ENCODE assay signal across 14 mouse cellular contexts in the genomic region with DNA sequence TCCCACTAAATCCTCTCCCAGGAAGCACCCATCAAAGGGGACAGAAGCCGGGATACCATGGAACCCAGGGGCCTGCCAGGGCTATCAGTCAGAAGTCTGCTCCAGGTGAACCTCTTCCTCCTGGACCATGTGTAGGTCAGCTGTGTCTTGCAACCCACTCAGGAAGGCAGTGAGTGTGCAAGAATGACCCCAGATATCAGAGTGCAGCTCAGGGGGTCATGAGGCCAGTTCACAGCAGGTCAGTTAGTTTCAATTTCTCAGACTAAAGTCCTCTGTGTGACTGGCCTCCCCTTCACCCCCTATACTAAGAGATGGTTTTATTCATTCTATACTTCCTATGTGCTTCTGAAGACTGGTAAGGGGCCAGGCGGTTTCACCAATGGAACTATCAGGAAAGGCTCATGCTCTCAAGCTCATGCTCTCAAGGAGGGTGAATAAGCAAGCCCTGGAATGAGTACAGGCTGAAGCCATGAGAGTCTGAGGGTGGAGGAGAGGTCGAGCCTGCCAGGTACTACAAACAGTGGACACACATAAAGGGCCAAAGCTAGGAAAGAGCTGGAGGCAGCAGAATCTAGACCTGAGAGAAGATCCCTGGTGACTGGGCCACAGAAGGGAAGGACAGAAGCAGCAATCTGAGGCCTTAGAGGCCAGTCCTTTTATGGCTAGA. TPM values are rescaled to one million over a fixed set of nuclear protein-coding genes. Genes with fewer than 3 reads are reported as not detected.
DNase-seq lines count a peak whose midpoint lies in the region; ATAC-seq and TF ChIP-seq lines count a peak whose summit lies in the region.
"Had no signal": no experiment of that assay in that cellular context is flagged by ENCODE, and none has a peak within 500 bp of the region (broad histone marks: within the 10 kb centered on the region; RNA-seq: fewer than 3 reads in every experiment).

No protein-coding gene starts in this region.

- H3K36me3 ChIP-seq in liver, embryonic 15.5 days (replicated peaks), result no peaks in the 10 kb centered on the region
- H3K36me3 ChIP-seq in liver, embryonic 12.5 days, result no peaks in the 10 kb centered on the region
- no peaks in the 10 kb centered on the region for H3K36me3 ChIP-seq in forebrain, embryonic 14.5 days (ENCODE audit: control insufficient read depth, insufficient read depth, low read length)
- no peaks in the 10 kb centered on the region for H3K36me3 ChIP-seq in intestine, embryonic 15.5 days
- peaks cover 2% of the 10 kb centered on the region; the same call in 1 of the 2 replicates for H3K36me3 ChIP-seq in midbrain, postnatal 0 days (ENCODE audit: insufficient read depth, low read length)

- ATAC-seq in liver, embryonic 15.5 days (ENCODE audit: insufficient read depth), result peak; percentile 31; the same call in 1 of the 2 replicates
- ATAC-seq in liver, embryonic 12.5 days, result no peak
- ATAC-seq in forebrain, embryonic 14.5 days, result no peak
- no peak for ATAC-seq in intestine, embryonic 15.5 days
- no peak for ATAC-seq in midbrain, postnatal 0 days (ENCODE audit: low FRiP score)
- ATAC-seq: CD4-positive, CD25-positive, alpha-beta regulatory T cell, adult 4 months had no signal

- 52% methylated on average over 3 of the region's 3 CpGs for WGBS in liver, embryonic 15.5 days (ENCODE audit: insufficient replicate concordance)
- 56% methylated on average over 3 of the region's 3 CpGs for WGBS in liver, embryonic 12.5 days (ENCODE audit: insufficient replicate concordance)
- 76% methylated on average over 3 of the region's 3 CpGs for WGBS in forebrain, embryonic 14.5 days
- WGBS in intestine, embryonic 15.5 days, result 68% methylated on average over 3 of the region's 3 CpGs
- 69% methylated on average over 3 of the region's 3 CpGs for WGBS in midbrain, postnatal 0 days

- H3K4me3 ChIP-seq in liver, embryonic 15.5 days (replicated peaks), result no peak overlapping the region
- no peak overlapping the region for H3K4me3 ChIP-seq in liver, embryonic 12.5 days
- no peak overlapping the region for H3K4me3 ChIP-seq in forebrain, embryonic 14.5 days (ENCODE audit: low read depth, low read length)
- no peak overlapping the region for H3K4me3 ChIP-seq in intestine, embryonic 15.5 days (replicated peaks)
- H3K4me3 ChIP-seq in midbrain, postnatal 0 days (ENCODE audit: low read depth, low read length), result no peak overlapping the region
- H3K4me3 ChIP-seq: megakaryocyte, embryonic 14.5 days had no signal

- H3K27me3 ChIP-seq in liver, embryonic 15.5 days, result no peaks in the 10 kb centered on the region
- H3K27me3 ChIP-seq in liver, embryonic 12.5 days (replicated peaks), result no peaks in the 10 kb centered on the region
- H3K27me3 ChIP-seq in forebrain, embryonic 14.5 days (replicated peaks; ENCODE audit: control insufficient read depth, insufficient read depth, low read length), result no peaks in the 10 kb centered on the region
- H3K27me3 ChIP-seq in intestine, embryonic 15.5 days (replicated peaks), result no peaks in the 10 kb centered on the region
- H3K27me3 ChIP-seq in midbrain, postnatal 0 days (ENCODE audit: insufficient read depth, low read length), result no peaks in the 10 kb centered on the region
- H3K27me3 ChIP-seq: megakaryocyte, embryonic 14.5 days; Patski had no signal

- no peak overlapping the region for H3K4me2 ChIP-seq in liver, embryonic 15.5 days
- H3K4me2 ChIP-seq in liver, embryonic 12.5 days, result no peak overlapping the region
- peak overlapping the region; percentile 23; the same call in 1 of the 2 replicates for H3K4me2 ChIP-seq in forebrain, embryonic 14.5 days (ENCODE audit: low read length)
- H3K4me2 ChIP-seq in intestine, embryonic 15.5 days (replicated peaks), result no peak overlapping the region
- no peak overlapping the region for H3K4me2 ChIP-seq in midbrain, postnatal 0 days (ENCODE audit: low read depth, low read length, poor library complexity, severe bottlenecking)

- no peak for DNase-seq in forebrain, embryonic 14.5 days (ENCODE audit: low spot score)
- no peak for DNase-seq in midbrain, postnatal 0 days (ENCODE audit: low spot score)
- no peak for DNase-seq in urinary bladder, postnatal 14 days (ENCODE audit: low spot score)
- DNase-seq in ovary, adult 18-20 months (ENCODE audit: low spot score), result no peak
- DNase-seq: adrenal gland, adult 8-10 months; embryo, embryonic 11 days; heart, postnatal 36 days; kidney, postnatal 4 days had no signal

- peaks cover 11% of the 10 kb centered on the region for H3K4me1 ChIP-seq in liver, embryonic 15.5 days (replicated peaks)
- peaks cover 39% of the 10 kb centered on the region for H3K4me1 ChIP-seq in liver, embryonic 12.5 days
- peaks cover 32% of the 10 kb centered on the region for H3K4me1 ChIP-seq in forebrain, embryonic 14.5 days (ENCODE audit: control insufficient read depth, insufficient read depth, low read length)
- peaks cover 65% of the 10 kb centered on the region for H3K4me1 ChIP-seq in intestine, embryonic 15.5 days (replicated peaks)
- peaks cover 12% of the 10 kb centered on the region for H3K4me1 ChIP-seq in midbrain, postnatal 0 days (ENCODE audit: insufficient read depth, low read length)

- no peak overlapping the region for H3K27ac ChIP-seq in liver, embryonic 15.5 days (replicated peaks)
- no peak overlapping the region for H3K27ac ChIP-seq in liver, embryonic 12.5 days
- H3K27ac ChIP-seq in forebrain, embryonic 14.5 days (ENCODE audit: low read depth, low read length), result peak overlapping the region; percentile 68; the same call in 1 of the 2 replicates
- 0 out of 2 replicates have a peak overlapping the region, but pooled peaks have one; percentile 37 for H3K27ac ChIP-seq in intestine, embryonic 15.5 days
- H3K27ac ChIP-seq in midbrain, postnatal 0 days (ENCODE audit: low read depth, low read length), result peak overlapping the region; percentile 57

- TF ChIP-seq CTCF in midbrain, postnatal 0 days (IDR thresholded peaks at IDR 0.05), result no peak

- H3K9ac ChIP-seq in liver, embryonic 15.5 days, result no peak overlapping the region
- no peak overlapping the region for H3K9ac ChIP-seq in liver, embryonic 12.5 days
- no peak overlapping the region; the same call in 1 of the 2 replicates for H3K9ac ChIP-seq in forebrain, embryonic 14.5 days (ENCODE audit: low read length)
- H3K9ac ChIP-seq in intestine, embryonic 15.5 days, result no peak overlapping the region
- H3K9ac ChIP-seq in midbrain, postnatal 0 days (replicated peaks; ENCODE audit: low read length, poor library complexity, severe bottlenecking), result no peak overlapping the region

- H3K9me3 ChIP-seq in liver, embryonic 15.5 days (replicated peaks), result no peaks in the 10 kb centered on the region
- H3K9me3 ChIP-seq in liver, embryonic 12.5 days (replicated peaks), result no peaks in the 10 kb centered on the region
- no peaks in the 10 kb centered on the region for H3K9me3 ChIP-seq in forebrain, embryonic 14.5 days (replicated peaks; ENCODE audit: control insufficient read depth, low read length)
- no peaks in the 10 kb centered on the region for H3K9me3 ChIP-seq in intestine, embryonic 15.5 days
- H3K9me3 ChIP-seq in midbrain, postnatal 0 days (ENCODE audit: low read length), result no peaks in the 10 kb centered on the region
- H3K9me3 ChIP-seq: megakaryocyte, embryonic 14.5 days had no signal

RNA-seq across cellular contexts. Expression of a gene that starts 19.9 kb away (rescaled TPM):
- polyA plus RNA-seq in liver, embryonic 15.5 days (2015; fragmentation: Nextera tagmentation; extraction: Ambion mirVana), result 4.0 and 5.2 TPM in 2 replicates
- polyA plus RNA-seq in liver, embryonic 12.5 days (2016; fragmentation: Nextera tagmentation; extraction: Ambion mirVana), result 3.7 and 4.3 TPM in 2 replicates
- 47.1 and 57.5 TPM in 2 replicates for polyA plus RNA-seq in forebrain, embryonic 14.5 days (2014; fragmentation: Nextera tagmentation; extraction: Ambion mirVana)
- 39.1 and 40.1 TPM in 2 replicates for polyA plus RNA-seq in intestine, embryonic 15.5 days (2015; fragmentation: Nextera tagmentation; extraction: Ambion mirVana)
- total RNA-seq in midbrain, postnatal 0 days (2014; rRNA removed), result 56.0 and 66.6 TPM in 2 replicates
- 39.0 and 40.3 TPM in 2 replicates for polyA plus RNA-seq in midbrain, postnatal 0 days (2015; fragmentation: Nextera tagmentation; extraction: Ambion mirVana)

RNA-seq across cellular contexts. Expression of a gene that starts 58.6 kb away (rescaled TPM):
- 7.6 and 8.4 TPM in 2 replicates for polyA plus RNA-seq in liver, embryonic 15.5 days (2015; fragmentation: Nextera tagmentation; extraction: Ambion mirVana)
- polyA plus RNA-seq in liver, embryonic 12.5 days (2016; fragmentation: Nextera tagmentation; extraction: Ambion mirVana), result 9.2 and 11.7 TPM in 2 replicates
- polyA plus RNA-seq in forebrain, embryonic 14.5 days (2014; fragmentation: Nextera tagmentation; extraction: Ambion mirVana), result 47.0 and 59.8 TPM in 2 replicates
- 20.5 and 23.1 TPM in 2 replicates for polyA plus RNA-seq in intestine, embryonic 15.5 days (2015; fragmentation: Nextera tagmentation; extraction: Ambion mirVana)
- 20.9 and 26.5 TPM in 2 replicates for total RNA-seq in midbrain, postnatal 0 days (2014; rRNA removed)
- polyA plus RNA-seq in midbrain, postnatal 0 days (2015; fragmentation: Nextera tagmentation; extraction: Ambion mirVana), result 71.8 and 84.8 TPM in 2 replicates

RNA-seq across cellular contexts. Expression of a gene that starts 58.7 kb away (rescaled TPM):
- 5.6 and 5.7 TPM in 2 replicates for polyA plus RNA-seq in liver, embryonic 15.5 days (2015; fragmentation: Nextera tagmentation; extraction: Ambion mirVana)
- 11.5 and 12.3 TPM in 2 replicates for polyA plus RNA-seq in liver, embryonic 12.5 days (2016; fragmentation: Nextera tagmentation; extraction: Ambion mirVana)
- 12.3 and 14.2 TPM in 2 replicates for polyA plus RNA-seq in forebrain, embryonic 14.5 days (2014; fragmentation: Nextera tagmentation; extraction: Ambion mirVana)
- polyA plus RNA-seq in intestine, embryonic 15.5 days (2015; fragmentation: Nextera tagmentation; extraction: Ambion mirVana), result 15.3 and 16.3 TPM in 2 replicates
- total RNA-seq in midbrain, postnatal 0 days (2014; rRNA removed), result 5.9 and 6.2 TPM in 2 replicates
- 11.9 and 12.3 TPM in 2 replicates for polyA plus RNA-seq in midbrain, postnatal 0 days (2015; fragmentation: Nextera tagmentation; extraction: Ambion mirVana)

Comparison
In these comparisons a context has a peak if more than half of its experiments do, and no peak if none do; other contexts are left out.
1. H3K27ac ChIP-seq: peak in forebrain, embryonic 14.5 days (single experiment), intestine, embryonic 15.5 days (single experiment) and midbrain, postnatal 0 days (single experiment); none in liver, embryonic 15.5 days (single experiment) and liver, embryonic 12.5 days (single experiment).